Mouse (Mus musculus) lung, postnatal 0 days (tissue): ENCODE measurements around the gene Rplp2.

ENCODE experiments used
- CTCF ChIP-seq: IDR thresholded peaks from 2 replicates; pipeline ENCODE4 v1.5.1; 2016; ENCODE audit warnings: antibody characterized with exemption, mild to moderate bottlenecking
- EP300 ChIP-seq: IDR thresholded peaks from 2 replicates; pipeline ENCODE4 v1.6.1; 2016; ENCODE audit warnings: antibody characterized with exemption, mild to moderate bottlenecking, control low read depth

DNA sequence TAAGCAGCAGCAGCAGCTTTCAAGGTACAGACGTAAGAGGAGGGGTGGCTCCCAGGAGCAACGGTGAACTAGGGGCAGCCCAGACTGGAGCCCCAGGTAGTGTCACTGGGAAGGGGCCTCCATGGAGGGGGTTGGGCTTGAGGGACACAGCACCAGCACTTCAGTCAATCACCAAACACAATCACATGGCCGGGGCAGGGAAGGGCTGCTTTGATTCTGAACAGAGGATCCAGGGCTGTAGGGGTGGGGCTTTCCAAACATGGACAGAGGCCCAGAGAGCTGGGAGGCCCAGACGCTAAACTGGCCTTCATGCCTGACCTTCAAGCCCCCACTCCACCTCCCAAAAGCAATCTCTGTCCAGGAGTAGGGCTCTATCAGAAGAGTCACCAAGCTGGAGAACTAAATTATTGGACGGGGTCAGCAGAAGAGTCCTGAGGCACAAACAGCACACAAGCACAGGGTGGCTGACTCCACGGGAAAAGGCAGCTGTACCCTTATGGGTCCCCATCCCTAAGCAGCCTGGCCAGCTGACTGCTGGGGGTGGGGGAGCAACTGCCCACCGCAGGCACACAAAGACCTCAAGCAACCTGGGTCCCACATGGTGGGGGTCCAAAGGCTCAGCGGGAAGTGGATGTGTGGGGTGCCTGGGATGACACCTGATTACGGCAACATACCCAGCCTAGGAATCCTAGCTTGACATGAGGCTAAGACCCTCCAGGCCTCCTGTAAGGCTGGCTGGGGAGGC, 17.2 kb upstream of the Rplp2 start:
- TF ChIP-seq CTCF (no peak), EP300 (no peak)
